Mouse (Mus musculus) E14TG2a.4 (cell line): ENCODE data around the gene Mrps35.

Source experiments
- H3K27me3 ChIP-seq: 2 replicates; pipeline ENCODE4 v1.6.1; 2014; ENCODE audit warnings: low read length, control low read depth; ENCODE audit not compliant: insufficient read depth
- H3K36me3 ChIP-seq: 2 replicates; pipeline ENCODE4 v1.6.1; 2014; ENCODE audit warnings: low read length, control low read depth; ENCODE audit not compliant: insufficient read depth
- H3K4me1 ChIP-seq: replicated peaks from 2 replicates; pipeline ENCODE4 v1.6.1; 2014; ENCODE audit warnings: low read depth, low read length, control low read depth
- H3K4me3 ChIP-seq: replicated peaks from 2 replicates; pipeline ENCODE4 v1.5.1; 2014; ENCODE audit warnings: mild to moderate bottlenecking, low read length
- H3K9me3 ChIP-seq: 2 replicates; pipeline ENCODE4 v1.6.1; 2014; ENCODE audit warnings: low read length, control low read depth
- CTCF ChIP-seq: conservative IDR thresholded peaks from 2 replicates; pipeline ENCODE4 v1.5.1; 2014; ENCODE audit warnings: low read length
- NANOG ChIP-seq: IDR thresholded peaks from 2 replicates; pipeline ENCODE4 v1.6.1; 2014; ENCODE audit warnings: borderline replicate concordance, low read length, mixed read lengths
- POU5F1 ChIP-seq: IDR thresholded peaks from 2 replicates; pipeline ENCODE4 v1.6.1; 2014; ENCODE audit warnings: low read length, borderline replicate concordance

The Mrps35 gene

GRCm38 (mm10) chr6:147022375-147023132, 20.0 kb upstream of the Mrps35 start:
- TF ChIP-seq CTCF (no peak), POU5F1 (no peak), NANOG (no peak)
- no peaks in the 10 kb centered on the region for H3K4me1 ChIP-seq
- H3K36me3 ChIP-seq = peaks cover 35% of the 10 kb centered on the region
- H3K9me3 ChIP-seq = no peaks in the 10 kb centered on the region
- H3K4me3 ChIP-seq = no peak overlapping the region
- H3K27me3 ChIP-seq = no peaks in the 10 kb centered on the region

DNA sequence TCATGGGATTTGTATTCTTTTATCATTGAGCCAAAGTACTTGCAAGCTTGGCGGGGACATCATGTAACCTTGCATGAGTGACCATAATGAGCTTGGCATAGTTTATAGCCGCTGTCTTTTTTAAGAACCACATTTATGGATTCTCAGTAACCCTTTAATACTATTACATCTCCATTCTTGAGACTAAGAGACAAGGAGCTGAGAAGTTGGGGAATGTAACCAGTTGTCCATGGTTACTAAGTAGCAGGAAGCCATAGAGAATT, 19.5 kb upstream of the Mrps35 start:
- no peak for TF ChIP-seq NANOG
- TF ChIP-seq POU5F1 = no peak
- TF ChIP-seq CTCF = no peak
- Histone ChIP-seq H3K36me3 (peaks cover 39% of the 10 kb centered on the region), H3K4me1 (no peaks in the 10 kb centered on the region), H3K4me3 (no peak overlapping the region), H3K27me3 (no peaks in the 10 kb centered on the region), H3K9me3 (no peaks in the 10 kb centered on the region)

- no peak for TF ChIP-seq POU5F1
- TF ChIP-seq CTCF = no peak
- TF ChIP-seq NANOG = no peak
- Histone ChIP-seq H3K27me3 (no peaks in the 10 kb centered on the region), H3K9me3 (no peaks in the 10 kb centered on the region), H3K4me3 (no peak overlapping the region), H3K4me1 (no peaks in the 10 kb centered on the region), H3K36me3 (peaks cover 42% of the 10 kb centered on the region)
Measured at GRCm38 (mm10) chr6:147023568-147023967, 19.0 kb upstream of the Mrps35 start.

GRCm38 (mm10) chr6:147024761-147025160, 17.8 kb upstream of the Mrps35 start:
- H3K4me3 ChIP-seq = no peak overlapping the region
- H3K36me3 ChIP-seq = peaks cover 46% of the 10 kb centered on the region
- H3K4me1 ChIP-seq = no peaks in the 10 kb centered on the region
- H3K9me3 ChIP-seq = no peaks in the 10 kb centered on the region
- no peaks in the 10 kb centered on the region for H3K27me3 ChIP-seq
- no peak for TF ChIP-seq CTCF
- no peak for TF ChIP-seq NANOG
- no peak for TF ChIP-seq POU5F1

DNA sequence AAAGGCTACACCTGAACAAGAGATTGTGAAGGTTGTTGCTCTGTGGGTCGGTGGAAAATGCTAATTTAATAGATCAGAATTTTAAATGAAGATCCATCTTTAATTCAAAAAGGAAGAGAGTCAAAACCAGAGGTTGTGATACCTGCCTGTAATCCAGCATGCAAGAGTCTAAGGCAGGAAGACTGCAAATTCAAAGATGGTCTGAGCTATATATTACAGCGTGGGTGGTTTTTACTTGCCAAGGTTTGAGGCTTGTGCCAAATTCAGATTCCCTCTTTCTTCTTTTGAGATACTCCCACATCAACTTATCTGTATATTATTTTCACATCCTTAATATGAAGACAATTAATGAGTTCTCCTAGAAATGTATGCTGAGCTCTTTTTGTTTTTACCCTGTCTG, 14.2 kb upstream of the Mrps35 start:
- H3K4me1 ChIP-seq = no peaks in the 10 kb centered on the region
- TF ChIP-seq POU5F1 = no peak
- no peak for TF ChIP-seq NANOG
- no peak for TF ChIP-seq CTCF
- no peaks in the 10 kb centered on the region for H3K9me3 ChIP-seq
- H3K36me3 ChIP-seq = peaks cover 54% of the 10 kb centered on the region
- no peaks in the 10 kb centered on the region for H3K27me3 ChIP-seq
- no peak overlapping the region for H3K4me3 ChIP-seq

- Histone ChIP-seq H3K27me3 (no peaks in the 10 kb centered on the region), H3K4me1 (no peaks in the 10 kb centered on the region), H3K36me3 (peaks cover 54% of the 10 kb centered on the region), H3K9me3 (no peaks in the 10 kb centered on the region), H3K4me3 (no peak overlapping the region)
- TF ChIP-seq POU5F1 (no peak), NANOG (no peak)
Measured at GRCm38 (mm10) chr6:147029591-147029990, 13.0 kb upstream of the Mrps35 start.

DNA sequence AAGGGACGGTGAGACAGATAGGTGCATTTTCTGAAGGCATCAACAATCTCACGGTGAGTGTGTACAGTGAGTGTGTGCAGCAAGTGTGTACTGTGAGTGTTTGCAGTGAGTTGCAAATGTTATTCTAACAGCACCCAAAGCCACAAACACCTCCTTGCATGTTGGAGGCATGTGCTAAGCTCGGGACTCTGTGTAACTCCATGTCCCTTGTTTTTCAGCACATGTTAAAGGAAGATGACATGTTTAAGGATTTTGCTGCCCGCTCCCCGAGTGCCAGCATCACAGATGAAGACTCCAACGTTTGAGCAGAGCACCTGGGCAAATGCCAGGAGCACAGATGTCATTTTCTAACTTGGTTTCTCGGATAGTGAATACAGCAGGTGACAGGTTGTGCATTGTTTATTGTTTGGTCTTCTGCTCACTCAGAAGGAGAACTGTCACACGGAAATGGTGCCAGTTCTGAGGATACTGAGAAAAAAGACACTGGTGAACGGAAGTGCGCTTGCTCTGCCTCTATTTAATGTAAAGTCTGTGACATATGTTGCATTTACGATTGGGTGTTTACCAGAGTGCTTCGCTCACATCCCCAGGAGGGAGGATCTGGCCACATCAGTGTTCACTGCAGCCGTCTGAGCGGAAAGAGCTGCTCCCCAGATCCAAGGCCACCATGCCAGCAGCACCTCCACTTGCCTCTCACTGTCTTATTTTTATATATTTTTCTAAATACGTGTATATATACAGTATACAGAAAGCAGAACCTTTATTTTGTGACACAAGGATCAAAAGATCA, 12.3 kb upstream of the Mrps35 start:
- TF ChIP-seq POU5F1 (no peak), CTCF (no peak), NANOG (no peak)
- Histone ChIP-seq H3K9me3 (no peaks in the 10 kb centered on the region), H3K36me3 (peaks cover 54% of the 10 kb centered on the region), H3K27me3 (no peaks in the 10 kb centered on the region), H3K4me3 (no peak overlapping the region), H3K4me1 (no peaks in the 10 kb centered on the region)

GRCm38 (mm10) chr6:147032303-147032925, 10.2 kb upstream of the Mrps35 start, which contains the start of gene Rep15:
Gene Rep15, plus strand, starts transcription at chr6:147032584.
- no peak for TF ChIP-seq CTCF
- no peak for TF ChIP-seq POU5F1
- TF ChIP-seq NANOG = no peak
- Histone ChIP-seq H3K4me3 (no peak within 1 kb of the TSS), H3K4me1 (no peaks in the 10 kb centered on the region), H3K27me3 (no peaks in the 10 kb centered on the region), H3K36me3 (peaks cover 34% of the 10 kb centered on the region), H3K9me3 (no peaks in the 10 kb centered on the region)
